Mouse (Mus musculus): ENCODE results near the gene Dock9.
"Not testable (repeated sequence)": the region's sequence is repeated elsewhere in the genome, so short reads cannot be mapped to it uniquely, and the experiment has no call there.

GRCm38 (mm10) chr14:121714799-121715198, 82.8 kb downstream of the Dock9 start:
- not testable (repeated sequence) for TF ChIP-seq CTCF (IDR thresholded peaks at IDR 0.05; ENCODE audit: low read depth); EP300 (optimal IDR thresholded peaks at IDR 0.05)

Data from stomach, postnatal 0 days (tissue).